Mouse (Mus musculus): ENCODE measurements around the gene Mzf1.

- no peak for TF ChIP-seq CTCF (IDR thresholded peaks at IDR 0.05; ENCODE audit: control insufficient read depth, insufficient read depth, insufficient replicate concordance, low read depth, low read length)
- TF ChIP-seq POLR2A (IDR thresholded peaks at IDR 0.05; ENCODE audit: control insufficient read depth, low read depth, low read length), result peak; percentile 76
Observed at GRCm38 (mm10) chr7:13037901-13038555, 16.5 kb downstream of the Mzf1 start, which contains the start of gene Ube2m.
